Mouse (Mus musculus) cortical plate, adult 2 months (tissue): Measurements from ENCODE around the gene Igsf3. TPM values are rescaled to one million over a fixed set of nuclear protein-coding genes. Genes with fewer than 3 reads are reported as not detected.

Source experiments
- H3K27ac ChIP-seq: fragments of 200-500 bp; 2 replicates; pipeline ENCODE4 v1.5.1; 2012; ENCODE audit warnings: low read length, control low read depth, inconsistent platforms; ENCODE audit not compliant: insufficient read depth
- H3K4me1 ChIP-seq: fragments of 200-500 bp; 2 replicates; pipeline ENCODE4 v1.6.1; 2011; ENCODE audit warnings: low read length; ENCODE audit not compliant: control insufficient read depth, insufficient read depth
- H3K4me3 ChIP-seq: fragments of 200-500 bp; 2 replicates; pipeline ENCODE4 v1.5.1; 2011; ENCODE audit warnings: mild to moderate bottlenecking, low read length, control low read depth; ENCODE audit not compliant: insufficient read depth
- CTCF ChIP-seq: fragments of 200-500 bp; IDR thresholded peaks from 2 replicates; pipeline ENCODE4 v1.5.1; 2011; ENCODE audit warnings: mild to moderate bottlenecking, control low read depth, low read length; ENCODE audit not compliant: insufficient read depth; ENCODE audit errors: extremely low read depth
- POLR2A ChIP-seq: fragments of 200-500 bp; IDR thresholded peaks from 2 replicates; pipeline ENCODE4 v1.6.1; 2011; ENCODE audit warnings: mild to moderate bottlenecking, low read length, control low read depth; ENCODE audit not compliant: insufficient read depth; ENCODE audit errors: extremely low read depth
- polyA plus RNA-seq: library from polyadenylated mRNA; depleted of rRNA; stranded (reverse); fragments of >200 nt; gene quantifications from 2 replicates; pipeline ENCODE4 v1.2.3, GENCODE M21; 2012; rRNA removed

Igsf3 gene
- polyA plus RNA-seq, 1 experiment = 4.2 TPM

- no peak overlapping the region for H3K4me3 ChIP-seq
- H3K27ac ChIP-seq = no peak overlapping the region
- no peak for TF ChIP-seq CTCF
- no peak for TF ChIP-seq POLR2A
- H3K4me1 ChIP-seq = no peaks in the 10 kb centered on the region
Observed at GRCm38 (mm10) chr3:101509707-101510544, 133.0 kb downstream of the Igsf3 start.

DNA sequence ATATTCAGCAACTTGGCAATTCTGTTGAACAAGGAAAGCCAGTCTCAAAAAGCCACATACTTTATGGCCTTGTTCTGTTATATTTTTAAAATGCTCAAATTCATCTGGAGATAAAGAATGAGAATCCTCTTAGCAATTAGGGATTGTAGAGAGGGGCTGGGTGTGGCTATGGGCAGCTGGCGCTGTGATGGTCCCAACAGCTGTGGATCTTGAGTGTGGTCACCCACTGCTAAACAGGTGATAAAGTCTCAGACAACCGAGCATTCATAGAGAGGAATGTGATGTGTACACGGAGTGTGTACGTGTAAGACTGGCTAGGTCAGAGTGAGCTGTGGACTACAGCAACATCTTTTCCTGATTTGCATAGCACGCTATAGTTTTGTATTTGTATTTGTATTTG, 133.7 kb downstream of the Igsf3 start:
- no peaks in the 10 kb centered on the region for H3K4me1 ChIP-seq
- H3K4me3 ChIP-seq = no peak overlapping the region
- TF ChIP-seq POLR2A (no peak), CTCF (no peak)
- H3K27ac ChIP-seq = no peak overlapping the region

Other genes starting within 250 kb of the Igsf3 start
- gene Cd2, start 89.1 kb upstream of the Igsf3 start, polyA plus RNA-seq = 0.21 and 0.26 TPM in 2 replicates
- gene Atp1a1, start 227.6 kb downstream of the Igsf3 start, polyA plus RNA-seq = 817 and 830 TPM in 2 replicates